Mouse (Mus musculus) WW6 (cell line): ENCODE data around the gene Klf7.

Source experiments
- DNase-seq: peaks from one replicate; pipeline ENCODE4 v3.0.0-alpha.2; 2013; ENCODE audit warnings: low read depth, low spot score

Gene Klf7

DNA sequence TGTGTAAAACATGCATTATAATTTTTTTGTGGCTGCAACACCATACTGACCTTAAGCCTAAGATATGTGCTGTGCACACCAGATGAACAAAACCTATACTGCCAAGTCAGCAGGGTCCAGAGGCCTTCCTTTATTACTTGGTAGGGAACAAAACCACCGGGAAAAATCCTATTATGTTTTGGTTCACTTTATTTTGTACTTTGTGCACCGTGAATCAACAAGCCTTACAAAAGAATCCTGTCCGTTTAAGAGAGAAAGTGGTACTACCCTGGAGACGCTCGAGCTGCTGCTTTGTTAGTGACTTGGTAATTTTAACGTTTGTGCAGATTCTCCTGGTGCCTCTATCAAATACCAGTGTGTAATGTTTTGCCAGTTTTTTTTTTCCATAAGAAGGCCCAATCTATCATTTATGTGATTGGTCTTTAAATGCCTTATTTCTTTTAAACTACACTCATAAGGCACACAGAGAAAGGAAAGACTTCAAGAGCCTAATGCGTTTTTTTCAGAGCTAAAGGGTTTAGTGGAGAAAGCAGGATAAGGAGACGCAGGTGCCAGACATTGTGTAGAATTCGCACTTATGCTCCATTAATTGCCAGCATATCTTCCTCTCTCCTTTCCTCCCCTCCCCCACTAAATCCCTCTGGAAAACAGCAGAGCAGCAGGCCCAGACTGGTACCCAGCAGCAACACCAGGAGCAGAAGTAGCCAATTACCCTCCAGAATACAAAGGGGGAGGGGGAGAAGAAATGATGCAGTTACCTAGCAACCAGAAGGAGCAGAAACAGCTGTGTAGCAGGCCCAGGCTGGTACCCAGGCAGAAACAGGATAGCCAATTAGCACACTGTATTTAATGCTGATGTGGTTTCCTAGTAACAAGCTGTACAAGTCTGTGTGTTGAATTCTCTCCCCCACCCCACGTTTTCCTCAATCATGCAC lies 55.5 kb downstream of the Klf7 start:
- DNase-seq = no peak

DNA sequence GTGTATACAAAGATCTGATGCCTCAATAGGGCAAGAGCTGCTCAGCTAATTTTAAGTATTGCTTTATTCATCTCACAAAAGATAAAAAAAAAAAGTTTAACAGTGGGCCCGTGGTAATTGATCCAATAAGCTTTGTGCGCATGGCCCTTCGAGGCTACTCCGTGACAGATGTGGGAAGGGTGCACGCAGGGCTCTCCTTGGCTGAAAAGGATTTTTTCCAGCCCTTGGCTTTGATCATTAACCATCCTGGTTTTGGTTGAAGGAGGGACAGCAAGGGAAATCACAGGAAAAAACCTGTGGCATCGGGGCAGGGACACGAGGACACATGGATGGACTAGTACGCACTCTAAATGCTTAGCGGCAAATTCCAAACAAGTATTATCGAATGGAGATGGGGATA lies 60.6 kb downstream of the Klf7 start:
- no peak for DNase-seq

- no peak for DNase-seq
Observed at GRCm38 (mm10) chr1:64060699-64061454, 61.2 kb downstream of the Klf7 start.

GRCm38 (mm10) chr1:64060116-64060515 lies 62.0 kb downstream of the Klf7 start:
- DNase-seq = no peak

- no peak for DNase-seq
Observed at GRCm38 (mm10) chr1:64056541-64056940, 65.5 kb downstream of the Klf7 start.

DNA sequence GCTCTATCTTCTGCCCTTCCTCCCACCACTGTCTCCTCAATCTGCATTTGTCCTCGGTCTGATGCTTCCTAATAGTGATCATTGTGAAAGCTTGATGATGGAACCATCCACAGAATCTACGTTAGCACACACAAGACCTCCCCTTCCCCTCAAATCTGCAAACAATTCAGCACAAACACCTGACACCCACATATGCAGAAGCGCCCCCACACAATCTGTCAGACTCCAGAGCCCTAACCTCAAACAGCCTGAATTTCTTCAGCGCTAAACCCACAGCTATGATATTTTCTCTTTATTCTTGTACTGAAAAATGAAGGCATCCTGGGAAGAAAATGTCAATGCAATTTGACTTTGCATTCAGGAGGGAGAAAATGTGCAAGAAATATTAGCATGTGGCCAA lies 66.1 kb downstream of the Klf7 start:
- DNase-seq = no peak

GRCm38 (mm10) chr1:64055210-64055609 lies 66.9 kb downstream of the Klf7 start:
- DNase-seq = no peak

DNA sequence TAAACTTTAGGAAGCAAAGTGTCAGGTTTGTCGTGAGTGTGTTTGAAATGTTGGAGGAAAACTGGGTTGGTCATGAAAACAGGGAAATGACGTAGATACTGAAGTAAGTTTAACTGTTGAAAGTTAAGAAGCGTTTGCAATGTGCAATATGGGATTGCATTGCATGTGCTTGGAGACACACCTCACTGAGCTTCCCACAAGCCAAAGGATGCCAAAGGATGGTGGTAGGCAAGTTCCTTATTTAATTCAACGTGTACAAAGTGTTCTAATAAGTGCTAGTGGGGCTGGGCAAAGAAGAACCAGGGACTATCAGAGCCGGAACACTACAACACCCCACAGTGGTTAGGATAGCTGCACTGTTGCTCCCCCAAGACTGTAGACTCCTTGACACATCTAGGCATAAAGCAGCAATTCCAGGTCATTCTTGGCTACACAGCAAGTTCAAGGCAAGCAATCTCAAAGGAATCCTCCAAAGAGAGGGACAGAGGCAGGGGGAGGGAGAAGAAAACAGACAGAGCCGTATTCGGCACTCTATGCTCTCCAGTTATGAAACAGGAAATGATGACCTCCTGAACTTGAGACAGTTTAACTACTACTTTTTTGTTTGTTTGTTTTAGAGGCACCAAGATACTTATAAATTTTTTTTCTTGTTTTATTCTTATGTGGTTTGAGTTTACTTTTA lies 69.9 kb downstream of the Klf7 start:
- no peak for DNase-seq

GRCm38 (mm10) chr1:64048567-64048966 lies 73.5 kb downstream of the Klf7 start:
- no peak for DNase-seq

DNA sequence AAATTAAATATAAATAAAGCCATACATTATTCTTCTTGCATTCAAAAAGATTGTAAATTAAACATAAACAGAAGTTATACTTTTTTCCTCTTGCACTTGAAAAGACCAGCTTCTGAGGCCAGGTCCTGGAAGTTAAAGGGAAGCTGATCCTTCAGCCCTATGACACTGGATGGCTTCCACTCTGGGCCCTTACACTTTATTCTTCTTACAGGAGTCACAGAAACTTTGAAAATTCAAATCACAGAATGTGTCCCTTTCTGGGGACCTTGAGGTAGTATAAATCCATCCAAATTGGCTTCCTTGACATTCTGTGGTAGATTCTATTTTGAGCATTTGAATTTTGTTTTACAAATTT lies 75.3 kb downstream of the Klf7 start:
- no peak for DNase-seq

DNA sequence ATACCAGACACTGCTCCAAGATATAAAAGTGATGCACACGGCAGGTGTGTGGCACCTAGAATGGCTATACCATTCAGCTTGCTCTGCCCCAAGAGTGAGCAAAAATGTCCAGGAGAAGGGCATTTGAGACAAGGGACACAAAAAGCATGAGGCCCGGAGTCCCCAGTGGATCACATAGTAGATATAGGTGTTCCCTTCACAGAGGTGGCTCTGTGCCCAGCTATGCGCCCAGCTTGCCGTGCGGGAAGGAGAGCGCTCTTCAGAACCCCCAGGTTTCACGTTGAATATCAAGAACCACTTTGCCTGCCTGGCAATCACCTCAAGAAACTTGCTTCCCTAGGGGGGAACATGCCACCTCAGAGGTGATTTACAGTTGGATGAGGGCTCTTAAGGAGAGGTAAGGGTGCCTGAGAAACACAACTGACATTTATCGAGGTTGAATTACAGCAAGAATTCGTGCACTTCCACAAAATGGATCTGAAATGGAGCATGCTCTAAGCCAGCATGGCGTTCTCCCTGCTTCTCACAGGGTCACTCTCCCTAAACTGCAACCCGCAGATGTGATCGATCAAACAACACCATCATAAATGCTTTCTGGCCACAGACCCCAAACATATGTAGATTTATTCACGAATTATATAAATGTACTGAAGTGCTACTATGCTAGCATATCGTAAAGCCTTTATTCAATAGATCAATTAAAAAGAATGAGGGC lies 75.8 kb downstream of the Klf7 start:
- DNase-seq = no peak

DNA sequence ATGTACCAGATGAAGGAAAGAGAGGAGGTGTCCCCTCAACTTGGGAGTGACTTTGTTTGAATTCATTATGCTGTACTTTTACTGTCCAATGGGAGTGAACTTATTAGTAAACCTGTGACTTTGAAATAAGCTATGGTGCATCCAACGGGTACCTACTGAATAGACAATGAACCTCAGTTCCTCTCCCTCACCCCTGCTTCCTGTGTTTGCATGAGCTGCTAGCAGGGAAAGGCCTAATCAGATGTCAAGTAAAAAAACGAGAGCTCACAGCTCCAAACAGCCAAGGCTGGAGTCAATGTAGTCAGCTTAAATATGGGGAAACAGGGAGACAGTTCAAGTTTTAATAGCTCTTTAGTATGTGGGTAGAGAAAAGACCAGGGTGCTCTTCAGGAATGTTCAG lies 77.5 kb downstream of the Klf7 start:
- DNase-seq = no peak

DNA sequence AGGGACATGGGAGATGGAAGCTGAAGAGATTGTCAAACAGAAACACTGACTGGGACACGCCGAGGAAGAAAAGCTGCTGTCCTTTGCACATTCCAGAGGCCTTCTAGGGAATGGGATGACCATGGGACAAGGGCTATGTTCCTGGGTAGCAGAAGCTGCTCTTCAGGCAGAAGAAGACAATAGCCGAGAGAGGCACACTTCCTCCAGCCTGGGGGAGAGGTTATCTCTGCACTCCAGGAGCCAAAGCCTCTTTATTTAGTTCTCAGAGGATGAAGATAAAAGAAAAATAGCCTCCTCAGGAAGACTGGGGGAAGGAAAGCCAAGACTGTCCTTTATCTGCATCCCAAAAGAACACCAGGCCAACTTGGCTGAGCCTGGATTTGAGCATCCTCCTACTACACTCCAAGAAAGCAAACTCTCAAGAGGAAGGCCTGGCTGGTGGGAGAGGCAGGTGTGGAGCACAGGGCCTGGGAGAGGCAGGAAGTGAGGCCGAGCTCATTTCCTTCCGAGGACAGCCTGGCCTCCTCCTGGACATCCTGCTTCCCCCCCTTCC lies 81.2 kb downstream of the Klf7 start:
- no peak for DNase-seq

- no peak for DNase-seq
Observed at GRCm38 (mm10) chr1:64040061-64040686, 81.9 kb downstream of the Klf7 start.

GRCm38 (mm10) chr1:64038343-64038742 lies 83.7 kb downstream of the Klf7 start:
- DNase-seq = peak; percentile 5

GRCm38 (mm10) chr1:64037800-64038199 lies 84.3 kb downstream of the Klf7 start:
- DNase-seq = no peak

DNA sequence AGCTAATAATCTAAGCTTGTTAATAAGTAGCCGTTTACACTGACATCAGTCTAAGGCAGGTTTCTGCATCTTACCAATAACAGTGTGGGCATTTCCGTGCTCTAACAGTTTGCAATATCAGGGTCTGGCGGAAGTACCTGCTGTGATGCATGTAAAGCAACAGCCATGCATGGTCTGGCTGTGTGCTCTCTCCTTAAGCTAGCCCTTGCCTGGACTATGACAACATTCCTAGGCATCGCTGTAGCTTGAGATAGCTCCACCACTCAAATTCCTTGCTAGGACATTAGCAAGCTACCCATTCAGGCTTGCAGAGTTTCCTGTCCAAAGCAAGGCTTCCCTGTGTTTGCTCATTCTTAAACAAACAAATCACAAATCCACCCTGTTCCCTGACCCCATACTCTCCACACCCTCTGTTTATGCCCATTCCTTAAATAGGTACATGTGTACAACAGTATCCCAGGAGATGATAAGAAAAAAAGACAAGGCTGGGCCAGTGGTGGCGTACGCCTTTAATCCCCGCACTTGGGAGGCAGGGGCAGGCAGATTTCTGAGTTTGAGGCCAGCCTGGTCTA lies 85.1 kb downstream of the Klf7 start:
- no peak for DNase-seq

- DNase-seq = no peak
Observed at GRCm38 (mm10) chr1:64035804-64036203, 86.3 kb downstream of the Klf7 start.

- no peak for DNase-seq
Observed at GRCm38 (mm10) chr1:64035087-64035791, 86.8 kb downstream of the Klf7 start.
